Mouse (Mus musculus) liver, embryonic 14.5 days (tissue): ENCODE measurements around the gene Vps35l. TPM values are rescaled to one million over a fixed set of nuclear protein-coding genes. Genes with fewer than 3 reads are reported as not detected.

Experiments
- ATAC-seq: fragments of 200-750 bp; cut with Nextera tagmentation; 2 replicates; pipeline ENCODE4 v1.8.0; 2017; ENCODE audit warnings: moderate number of reproducible peaks, mild to moderate bottlenecking, moderate library complexity; ENCODE audit not compliant: insufficient read depth
- DNase-seq, 3 experiments: peaks; one replicate each; pipeline ENCODE4 v3.0.0-alpha.2; 2012 to 2013; ENCODE audit warnings: low read depth in 3 of 3, low spot score in 3 of 3
- H3K27ac ChIP-seq: fragments of 300-500 bp; sonication (generic); 2 replicates; pipeline ENCODE4 v1.5.1; 2014; ENCODE audit warnings: moderate library complexity, mild to moderate bottlenecking, control low read depth, inconsistent platforms
- H3K27me3 ChIP-seq: fragments of 300-500 bp; sonication (generic); 2 replicates; pipeline ENCODE4 v1.6.1; 2014; ENCODE audit warnings: mild to moderate bottlenecking, low read length, moderate library complexity; ENCODE audit not compliant: control insufficient read depth, insufficient read depth
- H3K36me3 ChIP-seq: fragments of 300-500 bp; sonication (generic); replicated peaks from 2 replicates; pipeline ENCODE4 v1.6.1; 2014; ENCODE audit warnings: low read depth; ENCODE audit not compliant: control insufficient read depth, insufficient read depth
- H3K4me1 ChIP-seq, 2 experiments: fragments of 200-500 bp in 1 of 2; fragments of 300-500 bp in 1 of 2; sonication (generic) in 1 of 2; replicated peaks; 2 replicates each; pipeline ENCODE4 v1.6.1; 2012 to 2014; ENCODE audit warnings: antibody characterized with exemption in 1 of 2, inconsistent platforms in 1 of 2, low read length in 1 of 2; ENCODE audit not compliant: control insufficient read depth in 2 of 2, insufficient read depth in 2 of 2
- H3K4me2 ChIP-seq: fragments of 300-500 bp; sonication (generic); 2 replicates; pipeline ENCODE4 v1.6.1; 2014; ENCODE audit warnings: low read depth, mild to moderate bottlenecking, control low read depth, moderate library complexity
- H3K4me3 ChIP-seq, 2 experiments: fragments of 200-500 bp in 1 of 2; fragments of 300-500 bp in 1 of 2; sonication (generic) in 1 of 2; 2 replicates each; pipeline ENCODE4 v1.5.1; 2012 to 2014; ENCODE audit warnings: low read depth in 2 of 2, low read length in 2 of 2, mild to moderate bottlenecking in 2 of 2, control low read depth in 1 of 2, inconsistent platforms in 1 of 2, moderate library complexity in 1 of 2; ENCODE audit not compliant: insufficient read depth in 1 of 2
- H3K9ac ChIP-seq: fragments of 300-500 bp; sonication (generic); replicated peaks from 2 replicates; pipeline ENCODE4 v1.6.1; 2014; ENCODE audit warnings: mild to moderate bottlenecking, control low read depth, moderate library complexity
- H3K9me3 ChIP-seq: fragments of 300-500 bp; sonication (generic); 2 replicates; pipeline ENCODE4 v1.6.1; 2016; ENCODE audit warnings: low read length, mixed read lengths; ENCODE audit not compliant: control insufficient read depth
- CTCF ChIP-seq: IDR thresholded peaks from 2 replicates; pipeline ENCODE4 v1.5.1; 2016; ENCODE audit warnings: antibody characterized with exemption, low read depth, control low read depth
- EP300 ChIP-seq: IDR thresholded peaks from 2 replicates; pipeline ENCODE4 v1.6.1; 2016; ENCODE audit warnings: antibody characterized with exemption, low read depth
- WGBS: fragments of 180-500 bp; shearing (Covaris S2); extraction: QIAGEN DNeasy Blood & Tissue Kit; methylation state at CpG from one replicate; pipeline ENCODE4 v1.1.7; 2014; ENCODE audit not compliant: insufficient replicate concordance; 5-methylcytosine and 5-hydroxymethylcytosine counted together
- polyA plus RNA-seq, 2 experiments: library from polyadenylated mRNA; depleted of rRNA in 1 of 2; stranded (reverse) in 1 of 2; unstranded in 1 of 2; fragments of >200 nt; fragmentation: Nextera tagmentation in 1 of 2; extraction: Ambion mirVana in 1 of 2; gene quantifications; 2 replicates each; pipeline versions ENCODE4 v1.2.1 to v1.2.3; 2012 to 2014

The Vps35l gene
- polyA plus RNA-seq, 2 experiments: 26.1 to 33.2 TPM

DNA sequence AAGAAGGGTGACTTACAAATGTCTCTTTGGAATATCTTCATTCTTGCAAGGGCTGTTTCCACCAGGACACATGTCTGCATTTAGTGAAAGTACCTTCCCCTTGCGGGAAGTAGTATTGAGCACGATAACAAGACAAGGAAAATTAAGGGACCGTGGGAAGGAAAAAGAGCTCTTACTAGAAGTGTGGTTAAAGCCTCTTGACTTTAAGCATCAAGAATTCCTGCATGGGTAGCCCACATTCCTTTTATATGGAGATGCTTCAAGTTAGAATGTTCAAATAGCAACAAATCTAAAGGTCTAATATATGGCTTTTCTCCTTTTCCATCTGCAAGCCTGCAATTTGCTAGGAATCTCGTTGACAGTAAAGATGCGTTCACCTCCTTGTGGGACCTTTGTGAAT lies 33.5 kb upstream of the Vps35l start:
- H3K4me2 ChIP-seq: no peak overlapping the region
- H3K27ac ChIP-seq: no peak overlapping the region
- TF ChIP-seq EP300: no peak
- no peak for TF ChIP-seq CTCF
- H3K27me3 ChIP-seq: no peaks in the 10 kb centered on the region
- no peak overlapping the region for H3K9ac ChIP-seq
- H3K4me3 ChIP-seq: no peak overlapping the region
- WGBS: 83% methylated on average over 5 of the region's 5 CpGs
- H3K4me1 ChIP-seq: peaks cover 12 to 25% of the 10 kb centered on the region in 2 experiments
- no peaks in the 10 kb centered on the region for H3K36me3 ChIP-seq
- no peaks in the 10 kb centered on the region for H3K9me3 ChIP-seq
- no peak for ATAC-seq
- DNase-seq: no peak

DNA sequence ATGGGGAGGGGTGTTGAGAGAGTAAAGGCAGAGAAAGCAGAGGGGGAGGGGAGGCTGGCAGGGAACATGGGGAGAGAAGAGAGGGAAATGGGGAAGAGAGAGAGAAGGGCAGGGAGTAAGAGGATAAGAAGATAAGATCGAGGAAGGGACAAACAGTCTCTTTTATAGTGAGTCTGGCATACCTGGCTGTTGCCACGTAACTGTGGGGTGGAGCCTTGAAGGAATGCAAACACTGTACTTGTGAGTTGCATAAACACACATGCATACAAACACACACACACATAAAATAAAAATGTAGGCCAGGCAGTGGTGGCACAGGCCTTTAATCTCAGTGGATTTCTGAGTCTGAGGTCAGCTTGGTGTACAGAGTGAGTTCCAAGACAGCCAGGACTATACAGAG lies 32.8 kb upstream of the Vps35l start:
- H3K27ac ChIP-seq: no peak overlapping the region
- no peak overlapping the region for H3K4me3 ChIP-seq
- H3K27me3 ChIP-seq: no peaks in the 10 kb centered on the region
- H3K4me1 ChIP-seq: peaks cover 12 to 27% of the 10 kb centered on the region in 2 experiments
- WGBS: 60% methylated on average over 2 of the region's 2 CpGs
- TF ChIP-seq CTCF: no peak
- no peak for TF ChIP-seq EP300
- no peaks in the 10 kb centered on the region for H3K9me3 ChIP-seq
- ATAC-seq (no peak), DNase-seq (no peak)
- H3K9ac ChIP-seq: no peak overlapping the region
- no peaks in the 10 kb centered on the region for H3K36me3 ChIP-seq
- H3K4me2 ChIP-seq: no peak overlapping the region

DNA sequence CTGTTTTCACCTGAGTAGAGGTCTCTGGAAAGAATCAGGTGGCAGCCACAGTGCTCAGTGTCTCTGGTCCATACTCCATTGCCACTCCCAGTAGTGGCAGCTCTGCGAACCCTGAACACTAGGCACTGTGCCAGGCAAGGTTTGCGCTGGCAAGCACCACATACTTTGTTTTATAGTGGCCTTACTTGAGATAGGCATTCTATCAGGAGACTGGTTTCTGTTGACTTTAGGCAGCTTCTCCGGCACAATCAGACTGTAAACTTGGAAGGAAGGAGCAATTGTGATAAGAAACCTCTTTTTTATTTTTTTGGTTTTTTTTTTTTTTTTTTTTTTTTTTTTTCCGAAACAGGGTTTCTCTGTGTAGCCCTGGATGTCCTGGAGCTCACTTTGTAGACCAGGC lies 32.0 kb upstream of the Vps35l start:
- no peaks in the 10 kb centered on the region for H3K36me3 ChIP-seq
- H3K4me3 ChIP-seq: no peak overlapping the region
- H3K9ac ChIP-seq: no peak overlapping the region
- ATAC-seq (no peak), DNase-seq (no peak)
- H3K9me3 ChIP-seq: no peaks in the 10 kb centered on the region
- H3K27me3 ChIP-seq: no peaks in the 10 kb centered on the region
- TF ChIP-seq CTCF (no peak), EP300 (no peak)
- no peak overlapping the region for H3K27ac ChIP-seq
- H3K4me2 ChIP-seq: no peak overlapping the region
- H3K4me1 ChIP-seq: peaks cover 12 to 27% of the 10 kb centered on the region in 2 experiments
- WGBS: 55% methylated on average over 4 of the region's 4 CpGs

DNA sequence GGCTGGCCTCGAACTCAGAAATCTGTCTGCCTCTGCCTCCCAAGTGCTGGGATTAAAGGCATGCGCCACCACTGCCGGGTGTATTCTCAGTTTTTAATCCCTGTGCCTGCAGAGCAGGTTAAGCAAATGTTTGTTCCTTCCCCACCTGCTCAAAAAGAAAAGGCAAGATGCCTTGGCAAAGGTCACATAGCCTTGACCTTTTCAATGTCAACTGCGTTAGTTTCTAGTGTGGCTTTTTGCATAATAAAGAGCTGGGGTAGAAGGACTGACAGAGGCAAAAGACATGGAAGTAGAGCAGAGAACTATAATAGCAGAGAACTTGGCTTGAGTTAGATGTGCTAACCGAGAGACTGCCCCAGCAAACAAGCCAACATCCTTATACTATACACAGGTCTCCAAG lies 29.2 kb upstream of the Vps35l start:
- Histone ChIP-seq H3K36me3 (peaks cover 5% of the 10 kb centered on the region; the same call in 1 of the 2 replicates), H3K9ac (no peak overlapping the region), H3K4me1 (peaks cover 4 to 14% of the 10 kb centered on the region in 2 experiments), H3K27me3 (no peaks in the 10 kb centered on the region), H3K27ac (no peak overlapping the region), H3K4me3 (no peak overlapping the region), H3K9me3 (no peaks in the 10 kb centered on the region), H3K4me2 (no peak overlapping the region)
- no peak for DNase-seq
- 61% methylated on average over 5 of the region's 5 CpGs for WGBS
- TF ChIP-seq CTCF (no peak), EP300 (no peak)
- no peak for ATAC-seq

DNA sequence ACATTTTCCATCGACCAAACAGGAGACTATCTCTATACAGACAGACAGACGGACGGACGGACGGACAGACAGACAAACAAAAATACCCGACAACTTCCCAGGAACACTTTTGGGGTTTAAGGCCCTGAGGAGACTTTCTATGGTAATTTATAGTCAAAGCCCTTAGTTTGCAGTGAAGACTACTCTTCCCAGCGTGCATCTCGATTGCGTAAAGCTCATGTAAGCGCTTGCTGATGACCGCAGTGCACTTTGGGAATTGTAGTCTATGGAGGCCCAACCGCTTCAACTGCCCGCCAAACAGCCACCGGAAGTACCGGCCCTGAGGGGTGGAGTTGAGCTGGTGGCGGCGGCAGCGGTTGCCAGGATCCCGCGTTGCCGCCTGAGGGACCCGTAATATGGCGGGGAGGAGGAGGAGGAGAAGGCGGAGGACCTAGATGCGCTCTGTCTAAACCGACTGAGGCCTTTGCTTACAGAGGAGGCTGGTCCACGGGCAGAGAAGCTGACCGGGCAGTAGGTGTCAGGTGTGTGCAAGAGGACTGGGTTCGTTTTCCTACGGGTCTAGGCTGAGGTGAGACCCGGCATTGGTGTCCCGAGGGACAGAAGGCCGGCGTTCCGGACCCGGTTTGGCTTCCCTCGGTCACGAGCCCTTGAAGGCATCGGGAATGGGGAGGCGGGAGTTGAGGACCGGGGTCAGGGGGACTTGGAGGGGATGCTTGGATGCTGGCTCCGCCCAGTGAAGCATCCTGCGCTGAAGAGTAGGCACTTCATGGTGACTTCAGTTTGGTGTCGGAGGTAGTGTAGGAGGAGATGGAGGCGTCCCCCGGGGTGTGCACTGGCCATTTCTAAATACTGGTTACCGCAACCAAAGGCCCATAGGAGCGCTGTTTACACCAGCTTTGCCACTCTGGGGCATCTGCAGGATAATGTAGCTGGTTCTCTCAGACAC lies 27.5 kb upstream of the Vps35l start, which contains the start of gene Ccp110:
Gene Ccp110 (plus strand): TSS at position 325 of the 946 bp plus-strand sequence.
- Histone ChIP-seq H3K4me1 (peaks cover 0 to 10% of the 10 kb centered on the region in 2 experiments), H3K27ac (peak within 1 kb of the TSS; percentile 23), H3K4me2 (peak within 1 kb of the TSS; percentile 74), H3K27me3 (no peaks in the 10 kb centered on the region), H3K9me3 (no peaks in the 10 kb centered on the region), H3K9ac (peak within 1 kb of the TSS; percentile 74), H3K4me3 (peak within 1 kb of the TSS; percentile 82 to 96), H3K36me3 (peaks cover 5% of the 10 kb centered on the region; the same call in 1 of the 2 replicates)
- TF ChIP-seq CTCF (peak; percentile 32), EP300 (peak; percentile 47; the same call in 1 of the 2 replicates)
- peak; percentile 97 for DNase-seq
- ATAC-seq: peak; percentile 96
- under 1% methylated on average over 48 of the region's 48 CpGs for WGBS
